Mouse (Mus musculus) kidney, embryonic 14.5 days (tissue): ENCODE results near the gene Galnt10. TPM values are rescaled to one million over a fixed set of nuclear protein-coding genes. Genes with fewer than 3 reads are reported as not detected.

Source experiments
- ATAC-seq: fragments of 200-750 bp; cut with Nextera tagmentation; 2 replicates; pipeline ENCODE4 v1.8.0; 2017; ENCODE audit warnings: moderate number of reproducible peaks, mild to moderate bottlenecking, moderate TSS enrichment, moderate library complexity; ENCODE audit not compliant: low FRiP score, low TSS enrichment
- H3K27ac ChIP-seq: fragments of 300-500 bp; sonication (generic); 2 replicates; pipeline ENCODE4 v1.5.1; 2014; ENCODE audit warnings: low read depth, mild to moderate bottlenecking, low read length, moderate library complexity, mixed read lengths
- H3K27me3 ChIP-seq: fragments of 300-500 bp; sonication (generic); 2 replicates; pipeline ENCODE4 v1.6.1; 2014; ENCODE audit warnings: mild to moderate bottlenecking, low read length; ENCODE audit not compliant: control insufficient read depth, insufficient read depth
- H3K36me3 ChIP-seq: fragments of 300-500 bp; sonication (generic); 2 replicates; pipeline ENCODE4 v1.6.1; 2014; ENCODE audit warnings: low read length, mixed read lengths; ENCODE audit not compliant: control insufficient read depth, insufficient read depth
- H3K4me1 ChIP-seq: fragments of 300-500 bp; sonication (generic); 2 replicates; pipeline ENCODE4 v1.6.1; 2014; ENCODE audit warnings: low read length, mixed read lengths; ENCODE audit not compliant: control insufficient read depth, insufficient read depth
- H3K4me2 ChIP-seq: fragments of 300-500 bp; sonication (generic); replicated peaks from 2 replicates; pipeline ENCODE4 v1.6.1; 2014; ENCODE audit warnings: low read depth, mild to moderate bottlenecking, low read length
- H3K4me3 ChIP-seq: fragments of 300-500 bp; sonication (generic); 2 replicates; pipeline ENCODE4 v1.5.1; 2014; ENCODE audit warnings: mild to moderate bottlenecking, low read length
- H3K9ac ChIP-seq: fragments of 300-500 bp; sonication (generic); 2 replicates; pipeline ENCODE4 v1.6.1; 2014; ENCODE audit warnings: low read depth, mild to moderate bottlenecking, low read length, moderate library complexity
- H3K9me3 ChIP-seq: fragments of 300-500 bp; sonication (generic); 2 replicates; pipeline ENCODE4 v1.6.1; 2016; ENCODE audit warnings: low read length; ENCODE audit not compliant: control insufficient read depth
- WGBS: fragments of 180-500 bp; shearing (Covaris S2); extraction: QIAGEN DNeasy Blood & Tissue Kit; methylation state at CpG from one replicate; pipeline ENCODE4 v1.1.7; 2014; 5-methylcytosine and 5-hydroxymethylcytosine counted together
- polyA plus RNA-seq: library from polyadenylated mRNA; unstranded; fragments of >200 nt; fragmentation: Nextera tagmentation; extraction: Ambion mirVana; gene quantifications from 2 replicates; pipeline ENCODE4 v1.2.1, GENCODE M21; 2014

The Galnt10 gene
- polyA plus RNA-seq, 1 experiment from 2014 or later = 13.0 TPM

- ATAC-seq = peak; percentile 39; the same call in 1 of the 2 replicates
- Histone ChIP-seq H3K27ac (0 out of 2 replicates have a peak overlapping the region, but pooled peaks have one; percentile 11), H3K4me1 (peaks cover 18% of the 10 kb centered on the region), H3K36me3 (no peaks in the 10 kb centered on the region), H3K9me3 (no peaks in the 10 kb centered on the region), H3K4me3 (no peak overlapping the region), H3K27me3 (no peaks in the 10 kb centered on the region), H3K4me2 (no peak overlapping the region), H3K9ac (no peak overlapping the region)
- 28% methylated on average over 18 of the region's 18 CpGs for WGBS
These were observed 141.6 kb downstream of the Galnt10 start for GRCm38 (mm10) chr11:57786616-57787418.

- ATAC-seq = no peak
- Histone ChIP-seq H3K36me3 (no peaks in the 10 kb centered on the region), H3K4me3 (no peak overlapping the region), H3K9me3 (no peaks in the 10 kb centered on the region), H3K9ac (no peak overlapping the region), H3K27ac (no peak overlapping the region), H3K27me3 (no peaks in the 10 kb centered on the region), H3K4me1 (peaks cover 18% of the 10 kb centered on the region), H3K4me2 (no peak overlapping the region)
- 38% methylated on average over 3 of the region's 3 CpGs for WGBS
These were observed 142.7 kb downstream of the Galnt10 start for GRCm38 (mm10) chr11:57787913-57788312.

GRCm38 (mm10) chr11:57790866-57791535, 145.8 kb downstream of the Galnt10 start:
- ATAC-seq = no peak
- no peak overlapping the region for H3K4me2 ChIP-seq
- no peak overlapping the region for H3K4me3 ChIP-seq
- no peaks in the 10 kb centered on the region for H3K36me3 ChIP-seq
- no peaks in the 10 kb centered on the region for H3K9me3 ChIP-seq
- H3K4me1 ChIP-seq = peaks cover 17% of the 10 kb centered on the region
- 30% methylated on average over 21 of the region's 21 CpGs for WGBS
- no peak overlapping the region for H3K27ac ChIP-seq
- no peak overlapping the region for H3K9ac ChIP-seq
- no peaks in the 10 kb centered on the region for H3K27me3 ChIP-seq

GRCm38 (mm10) chr11:57795086-57795485, 149.8 kb downstream of the Galnt10 start:
- no peak overlapping the region for H3K27ac ChIP-seq
- H3K9me3 ChIP-seq = no peaks in the 10 kb centered on the region
- H3K36me3 ChIP-seq = no peaks in the 10 kb centered on the region
- no peak overlapping the region for H3K9ac ChIP-seq
- H3K4me2 ChIP-seq = no peak overlapping the region
- H3K27me3 ChIP-seq = no peaks in the 10 kb centered on the region
- peaks cover 2% of the 10 kb centered on the region; the same call in 1 of the 2 replicates for H3K4me1 ChIP-seq
- ATAC-seq = peak; percentile 79
- no peak overlapping the region for H3K4me3 ChIP-seq
- WGBS = 22% methylated on average over 6 of the region's 6 CpGs

GRCm38 (mm10) chr11:57797828-57798227, 152.6 kb downstream of the Galnt10 start:
- no peak overlapping the region for H3K9ac ChIP-seq
- H3K4me1 ChIP-seq = peaks cover 8% of the 10 kb centered on the region
- no peak overlapping the region for H3K4me2 ChIP-seq
- WGBS = 83% methylated on average over 9 of the region's 9 CpGs
- H3K36me3 ChIP-seq = no peaks in the 10 kb centered on the region
- no peak overlapping the region for H3K4me3 ChIP-seq
- no peaks in the 10 kb centered on the region for H3K9me3 ChIP-seq
- no peaks in the 10 kb centered on the region for H3K27me3 ChIP-seq
- H3K27ac ChIP-seq = no peak overlapping the region
- no peak for ATAC-seq

- 83% methylated on average over 10 of the region's 10 CpGs for WGBS
- no peak overlapping the region for H3K27ac ChIP-seq
- no peak overlapping the region for H3K4me3 ChIP-seq
- no peak for ATAC-seq
- H3K36me3 ChIP-seq = no peaks in the 10 kb centered on the region
- no peaks in the 10 kb centered on the region for H3K9me3 ChIP-seq
- no peak overlapping the region for H3K4me2 ChIP-seq
- H3K4me1 ChIP-seq = peaks cover 8% of the 10 kb centered on the region
- no peaks in the 10 kb centered on the region for H3K27me3 ChIP-seq
- no peak overlapping the region for H3K9ac ChIP-seq
These were observed 154.2 kb downstream of the Galnt10 start for GRCm38 (mm10) chr11:57799456-57799855.

- ATAC-seq = no peak
- H3K9ac ChIP-seq = peak overlapping the region; percentile 56; the same call in 1 of the 2 replicates
- no peaks in the 10 kb centered on the region for H3K9me3 ChIP-seq
- peak overlapping the region; percentile 84 for H3K4me2 ChIP-seq
- peak overlapping the region; percentile 55 for H3K27ac ChIP-seq
- 11% methylated on average over 22 of the region's 22 CpGs for WGBS
- peaks cover 8% of the 10 kb centered on the region for H3K4me1 ChIP-seq
- no peaks in the 10 kb centered on the region for H3K36me3 ChIP-seq
- H3K4me3 ChIP-seq = peak overlapping the region; percentile 70
- no peaks in the 10 kb centered on the region for H3K27me3 ChIP-seq
These were observed 155.2 kb downstream of the Galnt10 start for GRCm38 (mm10) chr11:57800266-57800951.

GRCm38 (mm10) chr11:57800971-57801765, 155.9 kb downstream of the Galnt10 start, which contains the start of gene Sap30l:
Gene Sap30l (plus strand): TSS chr11:57801637.
- H3K4me2 ChIP-seq = peak within 1 kb of the TSS; percentile 99

More at GRCm38 (mm10) chr11:57800971-57801765, 155.9 kb downstream of the Galnt10 start, which contains the start of gene Sap30l:
- H3K27ac ChIP-seq = peak within 1 kb of the TSS; percentile 55
- H3K4me3 ChIP-seq = peak within 1 kb of the TSS; percentile 70
- no peaks in the 10 kb centered on the region for H3K27me3 ChIP-seq
- under 1% methylated on average over 46 of the region's 66 CpGs for WGBS
- H3K4me1 ChIP-seq = peaks cover 8% of the 10 kb centered on the region
- no peaks in the 10 kb centered on the region for H3K36me3 ChIP-seq
- H3K9me3 ChIP-seq = no peaks in the 10 kb centered on the region
- peak within 1 kb of the TSS; percentile 95 for H3K9ac ChIP-seq
- ATAC-seq = peak; percentile 97
